Mouse (Mus musculus): ENCODE results near the gene Cd247. TPM values are rescaled to one million over a fixed set of nuclear protein-coding genes. Genes with fewer than 3 reads are reported as not detected.

Gene Cd247
- polyA plus RNA-seq, 1 experiment from 2014 or later: 1.7 TPM

GRCm38 (mm10) chr1:165764571-165764970 lies 23.9 kb upstream of the Cd247 start:
- H3K9me3 ChIP-seq: no peaks in the 10 kb centered on the region
- H3K4me3 ChIP-seq: peak overlapping the region; percentile 77
- WGBS: 47% methylated on average over 9 of the region's 9 CpGs
- peaks cover 31% of the 10 kb centered on the region for H3K4me1 ChIP-seq
- no peak for DNase-seq (ENCODE audit: low spot score)
- H3K36me3 ChIP-seq (replicated peaks): no peaks in the 10 kb centered on the region
- H3K27ac ChIP-seq (replicated peaks): peak overlapping the region; percentile 59; the same call in 1 of the 2 replicates
- H3K27me3 ChIP-seq (replicated peaks; ENCODE audit: low read depth, poor library complexity, severe bottlenecking): peaks cover 35% of the 10 kb centered on the region

- WGBS: 83% methylated on average over 11 of the region's 11 CpGs
- Histone ChIP-seq H3K9me3 (no peaks in the 10 kb centered on the region), H3K4me1 (peaks cover 33% of the 10 kb centered on the region), H3K27ac (replicated peaks) (no peak overlapping the region), H3K27me3 (replicated peaks; ENCODE audit: low read depth, poor library complexity, severe bottlenecking) (peaks cover 35% of the 10 kb centered on the region), H3K4me3 (peak overlapping the region; percentile 77; the same call in 1 of the 2 replicates), H3K36me3 (replicated peaks) (no peaks in the 10 kb centered on the region)
- no peak for DNase-seq (ENCODE audit: low spot score)
These were observed 23.4 kb upstream of the Cd247 start for GRCm38 (mm10) chr1:165765041-165765440.

- H3K9me3 ChIP-seq: no peaks in the 10 kb centered on the region
- H3K36me3 ChIP-seq (replicated peaks): 0 out of 2 replicates have a peak, but pooled peaks cover 1% of the 10 kb centered on the region
- DNase-seq (ENCODE audit: low spot score): no peak
- peaks cover 37% of the 10 kb centered on the region for H3K4me1 ChIP-seq
- peak overlapping the region; percentile 77; the same call in 1 of the 2 replicates for H3K4me3 ChIP-seq
- H3K27me3 ChIP-seq (replicated peaks; ENCODE audit: low read depth, poor library complexity, severe bottlenecking): peaks cover 35% of the 10 kb centered on the region
- WGBS: 72% methylated on average over 17 of the region's 17 CpGs
- no peak overlapping the region; the same call in 1 of the 2 replicates for H3K27ac ChIP-seq (replicated peaks)
These were observed 22.7 kb upstream of the Cd247 start for GRCm38 (mm10) chr1:165765651-165766294.

- 90% methylated on average over 7 of the region's 7 CpGs for WGBS
- 0 out of 2 replicates have a peak, but pooled peaks cover 4% of the 10 kb centered on the region for H3K36me3 ChIP-seq (replicated peaks)
- peak overlapping the region; percentile 77; the same call in 1 of the 2 replicates for H3K4me3 ChIP-seq
- no peak overlapping the region for H3K27ac ChIP-seq (replicated peaks)
- peaks cover 43% of the 10 kb centered on the region for H3K4me1 ChIP-seq
- no peaks in the 10 kb centered on the region for H3K9me3 ChIP-seq
- no peak for DNase-seq (ENCODE audit: low spot score)
- peaks cover 35% of the 10 kb centered on the region for H3K27me3 ChIP-seq (replicated peaks; ENCODE audit: low read depth, poor library complexity, severe bottlenecking)
These were observed 22.1 kb upstream of the Cd247 start for GRCm38 (mm10) chr1:165766295-165766890.

GRCm38 (mm10) chr1:165768894-165769512 lies 19.5 kb upstream of the Cd247 start:
- H3K27ac ChIP-seq (replicated peaks): no peak overlapping the region
- H3K4me1 ChIP-seq: peaks cover 42% of the 10 kb centered on the region
- DNase-seq (ENCODE audit: low spot score): no peak
- H3K4me3 ChIP-seq: no peak overlapping the region
- H3K9me3 ChIP-seq: no peaks in the 10 kb centered on the region
- WGBS: 80% methylated on average over 9 of the region's 9 CpGs
- H3K27me3 ChIP-seq (replicated peaks; ENCODE audit: low read depth, poor library complexity, severe bottlenecking): peaks cover 35% of the 10 kb centered on the region
- H3K36me3 ChIP-seq (replicated peaks): peaks cover 4% of the 10 kb centered on the region; the same call in 1 of the 2 replicates

- peaks cover 23% of the 10 kb centered on the region for H3K27me3 ChIP-seq (replicated peaks; ENCODE audit: low read depth, poor library complexity, severe bottlenecking)
- peaks cover 11% of the 10 kb centered on the region; the same call in 1 of the 2 replicates for H3K36me3 ChIP-seq (replicated peaks)
- H3K27ac ChIP-seq (replicated peaks): no peak overlapping the region
- peaks cover 30% of the 10 kb centered on the region for H3K4me1 ChIP-seq
- H3K9me3 ChIP-seq: no peaks in the 10 kb centered on the region
- WGBS: 80% methylated on average over 10 of the region's 10 CpGs
- no peak overlapping the region for H3K4me3 ChIP-seq
- no peak for DNase-seq (ENCODE audit: low spot score)
These were observed 18.2 kb upstream of the Cd247 start for GRCm38 (mm10) chr1:165770181-165770759.

GRCm38 (mm10) chr1:165771491-165771897 lies 17.0 kb upstream of the Cd247 start:
- no peak overlapping the region for H3K27ac ChIP-seq (replicated peaks)
- peaks cover 11% of the 10 kb centered on the region; the same call in 1 of the 2 replicates for H3K36me3 ChIP-seq (replicated peaks)
- peak; percentile 86 for DNase-seq (ENCODE audit: low spot score)
- H3K4me3 ChIP-seq: no peak overlapping the region; the same call in 1 of the 2 replicates
- H3K9me3 ChIP-seq: no peaks in the 10 kb centered on the region
- peaks cover 17% of the 10 kb centered on the region for H3K27me3 ChIP-seq (replicated peaks; ENCODE audit: low read depth, poor library complexity, severe bottlenecking)
- peaks cover 24% of the 10 kb centered on the region for H3K4me1 ChIP-seq
- WGBS: 3% methylated on average over 12 of the region's 12 CpGs

GRCm38 (mm10) chr1:165771998-165772397 lies 16.5 kb upstream of the Cd247 start:
- Histone ChIP-seq H3K27me3 (replicated peaks; ENCODE audit: low read depth, poor library complexity, severe bottlenecking) (peaks cover 19% of the 10 kb centered on the region), H3K4me3 (no peak overlapping the region; the same call in 1 of the 2 replicates), H3K36me3 (replicated peaks) (peaks cover 11% of the 10 kb centered on the region; the same call in 1 of the 2 replicates), H3K27ac (replicated peaks) (no peak overlapping the region), H3K9me3 (no peaks in the 10 kb centered on the region), H3K4me1 (peaks cover 25% of the 10 kb centered on the region)
- WGBS: 47% methylated on average over 9 of the region's 9 CpGs
- no peak for DNase-seq (ENCODE audit: low spot score)

GRCm38 (mm10) chr1:165775518-165776294 lies 12.8 kb upstream of the Cd247 start:
- H3K9me3 ChIP-seq: no peaks in the 10 kb centered on the region
- peak; percentile 68 for DNase-seq (ENCODE audit: low spot score)
- H3K36me3 ChIP-seq (replicated peaks): peaks cover 11% of the 10 kb centered on the region; the same call in 1 of the 2 replicates
- no peak overlapping the region for H3K27ac ChIP-seq (replicated peaks)
- peaks cover 22% of the 10 kb centered on the region for H3K27me3 ChIP-seq (replicated peaks; ENCODE audit: low read depth, poor library complexity, severe bottlenecking)
- peaks cover 28% of the 10 kb centered on the region for H3K4me1 ChIP-seq
- H3K4me3 ChIP-seq: no peak overlapping the region
- 49% methylated on average over 19 of the region's 19 CpGs for WGBS

- Histone ChIP-seq H3K9me3 (no peaks in the 10 kb centered on the region), H3K4me3 (peak overlapping the region; percentile 54), H3K27ac (replicated peaks) (peak overlapping the region; percentile 76), H3K36me3 (replicated peaks) (no peaks in the 10 kb centered on the region), H3K27me3 (replicated peaks; ENCODE audit: low read depth, poor library complexity, severe bottlenecking) (peaks cover 36% of the 10 kb centered on the region), H3K4me1 (peaks cover 26% of the 10 kb centered on the region)
- peak; percentile 47 for DNase-seq (ENCODE audit: low spot score)
- 4% methylated on average over 13 of the region's 13 CpGs for WGBS
These were observed 8.4 kb upstream of the Cd247 start for GRCm38 (mm10) chr1:165779954-165780585.

- peak overlapping the region; percentile 76 for H3K27ac ChIP-seq (replicated peaks)
- 2% methylated on average over 20 of the region's 20 CpGs for WGBS
- H3K9me3 ChIP-seq: no peaks in the 10 kb centered on the region
- H3K4me1 ChIP-seq: peaks cover 28% of the 10 kb centered on the region
- no peaks in the 10 kb centered on the region for H3K36me3 ChIP-seq (replicated peaks)
- H3K27me3 ChIP-seq (replicated peaks; ENCODE audit: low read depth, poor library complexity, severe bottlenecking): peaks cover 36% of the 10 kb centered on the region
- H3K4me3 ChIP-seq: peak overlapping the region; percentile 54
- peak; percentile 71 for DNase-seq (ENCODE audit: low spot score)
These were observed 7.8 kb upstream of the Cd247 start for GRCm38 (mm10) chr1:165780586-165781111.

All from embryonic facial prominence, embryonic 10.5 days (tissue).